Mouse (Mus musculus) embryonic facial prominence, embryonic 10.5 days (tissue): ENCODE measurements at regions not wholly inside any gene's neighbourhood (a gene's known extent, or its start where the extent isn't known, plus 50 kb on each side); places are given as distances from the start of the nearest gene placed in this dataset.

Experiments used
- DNase-seq: peaks from one replicate; pipeline ENCODE4 v3.0.0-alpha.2; 2017; ENCODE audit warnings: low spot score
- H3K27ac ChIP-seq: fragments of 300-500 bp; sonication (generic); replicated peaks from 2 replicates; pipeline ENCODE4 v1.5.1; 2016; ENCODE audit warnings: mild to moderate bottlenecking
- H3K27me3 ChIP-seq: fragments of 300-500 bp; sonication (generic); replicated peaks from 2 replicates; pipeline ENCODE4 v1.6.1; 2016; ENCODE audit warnings: low read depth, mild to moderate bottlenecking; ENCODE audit not compliant: poor library complexity, severe bottlenecking
- H3K36me3 ChIP-seq: fragments of 300-500 bp; sonication (generic); replicated peaks from 2 replicates; pipeline ENCODE4 v1.6.1; 2016; ENCODE audit warnings: mild to moderate bottlenecking, moderate library complexity
- H3K4me1 ChIP-seq: fragments of 300-500 bp; sonication (generic); 2 replicates; pipeline ENCODE4 v1.6.1; 2016
- H3K4me3 ChIP-seq: fragments of 300-500 bp; sonication (generic); 2 replicates; pipeline ENCODE4 v1.5.1; 2016; ENCODE audit warnings: mild to moderate bottlenecking, moderate library complexity
- H3K9me3 ChIP-seq: fragments of 300-500 bp; sonication (generic); 2 replicates; pipeline ENCODE4 v1.6.1; 2016; ENCODE audit warnings: mild to moderate bottlenecking
- WGBS: fragments of 180-500 bp; shearing (Covaris S2); methylation state at CpG from one replicate; pipeline ENCODE4 v1.1.7; 2016; 5-methylcytosine and 5-hydroxymethylcytosine counted together

- Histone ChIP-seq H3K36me3 (no peaks in the 10 kb centered on the region), H3K27ac (peak overlapping the region; percentile 44; the same call in 1 of the 2 replicates), H3K9me3 (no peaks in the 10 kb centered on the region), H3K4me3 (no peak overlapping the region), H3K27me3 (no peaks in the 10 kb centered on the region), H3K4me1 (peaks cover 11% of the 10 kb centered on the region)
- WGBS, result 35% methylated on average over 6 of the region's 6 CpGs
- peak; percentile 32 for DNase-seq
These were observed 89.6 kb upstream of the Kirrel3 start for GRCm38 (mm10) chr9:34395839-34396804.

GRCm38 (mm10) chr9:34411699-34412098, 74.0 kb upstream of the Kirrel3 start:
- Histone ChIP-seq H3K27ac (no peak overlapping the region), H3K9me3 (no peaks in the 10 kb centered on the region), H3K27me3 (no peaks in the 10 kb centered on the region), H3K4me3 (no peak overlapping the region), H3K4me1 (peaks cover 7% of the 10 kb centered on the region; the same call in 1 of the 2 replicates), H3K36me3 (no peaks in the 10 kb centered on the region)
- DNase-seq, result no peak
- WGBS, result 78% methylated on average over 4 of the region's 4 CpGs

DNA sequence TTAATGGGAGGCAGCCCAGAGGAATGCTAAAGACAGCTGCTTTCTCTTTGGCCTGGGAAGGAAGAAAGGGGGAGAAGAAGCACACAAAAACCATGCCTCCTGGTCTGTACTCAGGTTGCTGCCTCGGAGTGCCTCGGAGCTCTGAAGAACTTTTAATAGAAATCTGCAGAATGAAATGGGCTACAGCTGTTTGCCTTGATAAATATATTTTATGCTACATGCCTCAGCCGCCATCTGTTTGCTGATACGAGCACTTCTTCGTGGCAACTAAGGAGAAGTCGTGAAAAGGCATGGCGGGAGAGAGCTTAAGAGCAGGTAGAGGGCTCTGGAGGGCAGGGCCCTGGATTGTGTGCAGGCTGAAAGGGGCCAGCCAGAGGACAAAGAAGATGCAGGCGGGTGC, 69.5 kb upstream of the Kirrel3 start:
- no peaks in the 10 kb centered on the region for H3K27me3 ChIP-seq
- no peak overlapping the region for H3K4me3 ChIP-seq
- no peaks in the 10 kb centered on the region for H3K36me3 ChIP-seq
- H3K4me1 ChIP-seq, result no peaks in the 10 kb centered on the region
- DNase-seq, result no peak
- no peak overlapping the region for H3K27ac ChIP-seq
- no peaks in the 10 kb centered on the region for H3K9me3 ChIP-seq
- WGBS, result 83% methylated on average over 8 of the region's 8 CpGs

GRCm38 (mm10) chr9:34418100-34418499, 67.6 kb upstream of the Kirrel3 start:
- DNase-seq, result no peak
- Histone ChIP-seq H3K4me1 (no peaks in the 10 kb centered on the region), H3K9me3 (no peaks in the 10 kb centered on the region), H3K4me3 (no peak overlapping the region), H3K27ac (no peak overlapping the region), H3K27me3 (no peaks in the 10 kb centered on the region), H3K36me3 (no peaks in the 10 kb centered on the region)
- WGBS, result 92% methylated on average over 8 of the region's 8 CpGs

GRCm38 (mm10) chr9:34421956-34422355, 63.7 kb upstream of the Kirrel3 start:
- Histone ChIP-seq H3K36me3 (no peaks in the 10 kb centered on the region), H3K9me3 (no peaks in the 10 kb centered on the region), H3K4me1 (no peaks in the 10 kb centered on the region), H3K27ac (no peak overlapping the region), H3K4me3 (no peak overlapping the region), H3K27me3 (no peaks in the 10 kb centered on the region)
- no peak for DNase-seq

GRCm38 (mm10) chr9:34423062-34423461, 62.6 kb upstream of the Kirrel3 start:
- Histone ChIP-seq H3K9me3 (no peaks in the 10 kb centered on the region), H3K4me1 (no peaks in the 10 kb centered on the region), H3K27me3 (no peaks in the 10 kb centered on the region), H3K27ac (no peak overlapping the region), H3K4me3 (no peak overlapping the region), H3K36me3 (no peaks in the 10 kb centered on the region)
- 79% methylated on average over 7 of the region's 7 CpGs for WGBS
- no peak for DNase-seq

- WGBS, result 83% methylated on average over 4 of the region's 4 CpGs
- Histone ChIP-seq H3K4me3 (no peak overlapping the region), H3K36me3 (no peaks in the 10 kb centered on the region), H3K27me3 (no peaks in the 10 kb centered on the region), H3K4me1 (no peaks in the 10 kb centered on the region), H3K27ac (no peak overlapping the region), H3K9me3 (no peaks in the 10 kb centered on the region)
- no peak for DNase-seq
These were observed 59.1 kb upstream of the Kirrel3 start for GRCm38 (mm10) chr9:34426589-34426988.

- H3K27ac ChIP-seq, result no peak overlapping the region
- 80% methylated on average over 8 of the region's 8 CpGs for WGBS
- no peak overlapping the region for H3K4me3 ChIP-seq
- H3K36me3 ChIP-seq, result no peaks in the 10 kb centered on the region
- H3K4me1 ChIP-seq, result no peaks in the 10 kb centered on the region
- H3K9me3 ChIP-seq, result no peaks in the 10 kb centered on the region
- DNase-seq, result no peak
- no peaks in the 10 kb centered on the region for H3K27me3 ChIP-seq
These were observed 58.0 kb upstream of the Kirrel3 start for GRCm38 (mm10) chr9:34427711-34428110.
